Mouse (Mus musculus) forebrain, embryonic 16.5 days (tissue): ENCODE measurements around the gene Gm5148. TPM values are rescaled to one million over a fixed set of nuclear protein-coding genes. Genes with fewer than 3 reads are reported as not detected.
A peak's percentile ranks its signal among the peaks of the same experiment; 100 is the strongest.

Experiments used
- ATAC-seq: fragments of 200-750 bp; cut with Nextera tagmentation; 2 replicates; pipeline ENCODE4 v1.8.0; 2017; ENCODE audit warnings: mild to moderate bottlenecking, moderate library complexity
- H3K27ac ChIP-seq: fragments of 300-500 bp; sonication (generic); 2 replicates; pipeline ENCODE4 v1.5.1; 2014; ENCODE audit warnings: low read length, control low read depth
- H3K27me3 ChIP-seq: fragments of 300-500 bp; sonication (generic); replicated peaks from 2 replicates; pipeline ENCODE4 v1.6.1; 2014; ENCODE audit warnings: low read length; ENCODE audit not compliant: control insufficient read depth, insufficient read depth
- H3K36me3 ChIP-seq: fragments of 300-500 bp; sonication (generic); 2 replicates; pipeline ENCODE4 v1.6.1; 2014; ENCODE audit not compliant: control insufficient read depth, insufficient read depth
- H3K4me1 ChIP-seq: fragments of 300-500 bp; sonication (generic); replicated peaks from 2 replicates; pipeline ENCODE4 v1.6.1; 2014; ENCODE audit warnings: low read length; ENCODE audit not compliant: control insufficient read depth, insufficient read depth
- H3K4me2 ChIP-seq: fragments of 300-500 bp; sonication (generic); 2 replicates; pipeline ENCODE4 v1.6.1; 2014; ENCODE audit warnings: mild to moderate bottlenecking, low read length, control low read depth
- H3K4me3 ChIP-seq: fragments of 300-500 bp; sonication (generic); replicated peaks from 2 replicates; pipeline ENCODE4 v1.5.1; 2014; ENCODE audit warnings: mild to moderate bottlenecking, low read length, control low read depth
- H3K9ac ChIP-seq: fragments of 300-500 bp; sonication (generic); replicated peaks from 2 replicates; pipeline ENCODE4 v1.6.1; 2014; ENCODE audit warnings: low read depth, low read length, control low read depth
- H3K9me3 ChIP-seq: fragments of 300-500 bp; sonication (generic); 2 replicates; pipeline ENCODE4 v1.6.1; 2016; ENCODE audit warnings: low read length; ENCODE audit not compliant: control insufficient read depth
- WGBS: fragments of 180-500 bp; shearing (Covaris S2); extraction: QIAGEN DNeasy Blood & Tissue Kit; methylation state at CpG from one replicate; pipeline ENCODE4 v1.1.7; 2014; 5-methylcytosine and 5-hydroxymethylcytosine counted together
- polyA plus RNA-seq: library from polyadenylated mRNA; unstranded; fragments of >200 nt; fragmentation: Nextera tagmentation; extraction: Ambion mirVana; gene quantifications from 2 replicates; pipeline ENCODE4 v1.2.1, GENCODE M21; 2015

Gene Gm5148
- polyA plus RNA-seq, 1 experiment from 2014 or later, result 6.1 TPM

- no peak for ATAC-seq
- 88% methylated on average over 4 of the region's 4 CpGs for WGBS
- Histone ChIP-seq H3K36me3 (no peaks in the 10 kb centered on the region), H3K4me3 (no peak overlapping the region), H3K4me2 (no peak overlapping the region), H3K27ac (no peak overlapping the region), H3K27me3 (no peaks in the 10 kb centered on the region), H3K9me3 (peaks cover 4% of the 10 kb centered on the region), H3K4me1 (no peaks in the 10 kb centered on the region), H3K9ac (no peak overlapping the region)
Measured at GRCm38 (mm10) chr3:37706439-37706838, 17.9 kb downstream of the Gm5148 start.

- Histone ChIP-seq H3K4me1 (no peaks in the 10 kb centered on the region), H3K27me3 (no peaks in the 10 kb centered on the region), H3K9ac (no peak overlapping the region), H3K4me2 (no peak overlapping the region), H3K9me3 (peaks cover 5% of the 10 kb centered on the region), H3K4me3 (no peak overlapping the region), H3K36me3 (no peaks in the 10 kb centered on the region), H3K27ac (no peak overlapping the region)
- ATAC-seq, result no peak
- WGBS, result 66% methylated on average over 6 of the region's 6 CpGs
Measured at GRCm38 (mm10) chr3:37705436-37705835, 18.9 kb downstream of the Gm5148 start.

GRCm38 (mm10) chr3:37704701-37705279, 19.5 kb downstream of the Gm5148 start:
- 53% methylated on average over 14 of the region's 14 CpGs for WGBS
- H3K9me3 ChIP-seq, result peaks cover 5% of the 10 kb centered on the region
- H3K36me3 ChIP-seq, result no peaks in the 10 kb centered on the region
- no peak overlapping the region for H3K4me3 ChIP-seq
- H3K27ac ChIP-seq, result no peak overlapping the region
- H3K9ac ChIP-seq, result no peak overlapping the region
- H3K27me3 ChIP-seq, result no peaks in the 10 kb centered on the region
- H3K4me1 ChIP-seq, result no peaks in the 10 kb centered on the region
- no peak overlapping the region for H3K4me2 ChIP-seq
- ATAC-seq, result no peak

GRCm38 (mm10) chr3:37703066-37703465, 21.2 kb downstream of the Gm5148 start:
- H3K27ac ChIP-seq, result no peak overlapping the region
- no peaks in the 10 kb centered on the region for H3K36me3 ChIP-seq
- H3K9ac ChIP-seq, result no peak overlapping the region
- no peaks in the 10 kb centered on the region for H3K27me3 ChIP-seq
- no peak overlapping the region for H3K4me3 ChIP-seq
- H3K9me3 ChIP-seq, result peaks cover 5% of the 10 kb centered on the region
- 95% methylated on average over 6 of the region's 6 CpGs for WGBS
- no peak for ATAC-seq
- no peaks in the 10 kb centered on the region for H3K4me1 ChIP-seq
- no peak overlapping the region for H3K4me2 ChIP-seq

GRCm38 (mm10) chr3:37693552-37693951, 30.7 kb downstream of the Gm5148 start:
- Histone ChIP-seq H3K36me3 (no peaks in the 10 kb centered on the region), H3K9ac (no peak overlapping the region), H3K4me1 (no peaks in the 10 kb centered on the region), H3K9me3 (no peaks in the 10 kb centered on the region), H3K27me3 (no peaks in the 10 kb centered on the region), H3K4me3 (no peak overlapping the region), H3K27ac (no peak overlapping the region), H3K4me2 (no peak overlapping the region)
- no peak for ATAC-seq
- 76% methylated on average over 8 of the region's 8 CpGs for WGBS

- H3K27me3 ChIP-seq, result no peaks in the 10 kb centered on the region
- no peak overlapping the region for H3K4me3 ChIP-seq
- no peak overlapping the region for H3K9ac ChIP-seq
- H3K4me2 ChIP-seq, result no peak overlapping the region
- H3K4me1 ChIP-seq, result no peaks in the 10 kb centered on the region
- H3K9me3 ChIP-seq, result no peaks in the 10 kb centered on the region
- H3K36me3 ChIP-seq, result no peaks in the 10 kb centered on the region
- WGBS, result 86% methylated on average over 4 of the region's 4 CpGs
- ATAC-seq, result no peak
- H3K27ac ChIP-seq, result no peak overlapping the region
Measured at GRCm38 (mm10) chr3:37692945-37693344, 31.3 kb downstream of the Gm5148 start.

GRCm38 (mm10) chr3:37687158-37687980, 36.9 kb downstream of the Gm5148 start:
- Histone ChIP-seq H3K4me1 (peaks cover 6% of the 10 kb centered on the region), H3K4me2 (peak overlapping the region; percentile 53), H3K9me3 (no peaks in the 10 kb centered on the region), H3K4me3 (peak overlapping the region; percentile 34), H3K36me3 (no peaks in the 10 kb centered on the region), H3K27me3 (no peaks in the 10 kb centered on the region), H3K27ac (no peak overlapping the region), H3K9ac (peak overlapping the region; percentile 51)
- no peak; the same call in 1 of the 2 replicates for ATAC-seq
- 31% methylated on average over 28 of the region's 28 CpGs for WGBS

- Histone ChIP-seq H3K4me1 (peaks cover 6% of the 10 kb centered on the region), H3K9me3 (no peaks in the 10 kb centered on the region), H3K4me2 (peak overlapping the region; percentile 53), H3K27me3 (no peaks in the 10 kb centered on the region), H3K4me3 (peak overlapping the region; percentile 34), H3K36me3 (no peaks in the 10 kb centered on the region), H3K9ac (peak overlapping the region; percentile 51), H3K27ac (no peak overlapping the region)
- ATAC-seq, result no peak
- WGBS, result 20% methylated on average over 6 of the region's 6 CpGs
Measured at GRCm38 (mm10) chr3:37686751-37687150, 37.5 kb downstream of the Gm5148 start.

GRCm38 (mm10) chr3:37686219-37686618, 38.1 kb downstream of the Gm5148 start:
- no peaks in the 10 kb centered on the region for H3K9me3 ChIP-seq
- 56% methylated on average over 7 of the region's 7 CpGs for WGBS
- H3K27ac ChIP-seq, result no peak overlapping the region
- H3K4me3 ChIP-seq, result no peak overlapping the region
- H3K4me1 ChIP-seq, result peaks cover 6% of the 10 kb centered on the region
- H3K27me3 ChIP-seq, result no peaks in the 10 kb centered on the region
- ATAC-seq, result no peak
- no peaks in the 10 kb centered on the region for H3K36me3 ChIP-seq
- H3K9ac ChIP-seq, result no peak overlapping the region
- H3K4me2 ChIP-seq, result no peak overlapping the region
